ENCODE assay signal across 13 mouse cellular contexts in the genomic region with DNA sequence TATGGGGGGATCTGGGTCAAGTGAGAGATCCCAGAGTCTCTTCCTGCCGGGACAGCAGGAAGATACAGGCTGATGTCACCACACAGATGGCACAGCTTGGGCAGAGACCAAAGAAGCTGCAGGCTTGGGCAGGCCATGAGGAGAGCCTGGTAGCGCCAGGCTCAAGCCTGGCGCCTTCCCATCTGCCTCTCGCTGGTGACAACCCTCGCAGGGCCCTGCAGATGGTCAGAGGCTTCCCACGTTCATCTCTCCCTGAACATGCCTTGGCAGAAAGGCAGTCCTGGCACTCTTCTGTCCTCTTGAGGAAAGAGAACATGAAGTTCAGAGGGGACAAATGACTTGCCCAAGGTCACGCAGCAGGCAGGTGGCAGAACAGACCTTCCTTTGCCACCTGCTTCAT. TPM values are rescaled to one million over a fixed set of nuclear protein-coding genes. Genes with fewer than 3 reads are reported as not detected.
DNase-seq lines count a peak whose midpoint lies in the region; ATAC-seq lines count a peak whose summit lies in the region.
"Had no signal": no experiment of that assay in that cellular context is flagged by ENCODE, and none has a peak within 500 bp of the region (broad histone marks: within the 10 kb centered on the region; RNA-seq: fewer than 3 reads in every experiment).

No protein-coding gene starts in this region.

- peak; percentile 70 for ATAC-seq in frontal cortex, adult (ENCODE audit: low TSS enrichment)
- 0 out of 2 replicates have a peak, but pooled peaks have one; percentile 43 for ATAC-seq in hindbrain, embryonic 15.5 days (ENCODE audit: low FRiP score, low read depth)
- ATAC-seq in erythroblast, adult 5-6 weeks (replicated peaks; ENCODE audit: low FRiP score, poor library complexity, severe bottlenecking), result no peak

- H3K27me3 ChIP-seq in hindbrain, embryonic 15.5 days, result no peaks in the 10 kb centered on the region
- H3K27me3 ChIP-seq: embryonic facial prominence, embryonic 15.5 days; heart, embryonic 12.5 days; liver, embryonic 13.5 days; midbrain, embryonic 12.5 days had no signal

- DNase-seq in frontal cortex, postnatal 25 days (ENCODE audit: low spot score in 2 of 2), result no peak
- DNase-seq in brain, adult 2 months (ENCODE audit: low read depth, low spot score), result peak; percentile 99
- DNase-seq in cerebellum, adult 9-10 months, result peak; percentile 97
- no peak for DNase-seq in adrenal gland, adult 18-20 months (ENCODE audit: low spot score in 2 of 2)
- no peak for DNase-seq in spleen, postnatal 14 days (ENCODE audit: low spot score in 2 of 2)
- DNase-seq: gastrocnemius, postnatal 10 days; liver, embryonic 13.5 days had no signal

- no peaks in the 10 kb centered on the region for H3K9me3 ChIP-seq in hindbrain, embryonic 15.5 days
- H3K9me3 ChIP-seq: embryonic facial prominence, embryonic 15.5 days; heart, embryonic 12.5 days had no signal

- 0 out of 2 replicates have a peak, but pooled peaks cover 7% of the 10 kb centered on the region for H3K36me3 ChIP-seq in hindbrain, embryonic 15.5 days
- H3K36me3 ChIP-seq: liver, embryonic 13.5 days had no signal

- H3K4me2 ChIP-seq in hindbrain, embryonic 15.5 days, result no peak overlapping the region
- H3K4me2 ChIP-seq: embryonic facial prominence, embryonic 15.5 days; heart, embryonic 12.5 days; liver, embryonic 13.5 days; midbrain, embryonic 12.5 days had no signal

- H3K9ac ChIP-seq in hindbrain, embryonic 15.5 days, result no peak overlapping the region
- H3K9ac ChIP-seq: embryonic facial prominence, embryonic 15.5 days; heart, embryonic 12.5 days; liver, embryonic 13.5 days; midbrain, embryonic 12.5 days had no signal

- H3K27ac ChIP-seq in hindbrain, embryonic 15.5 days (replicated peaks), result no peak overlapping the region
- H3K27ac ChIP-seq: embryonic facial prominence, embryonic 15.5 days; liver, embryonic 13.5 days; midbrain, embryonic 12.5 days had no signal

- H3K4me1 ChIP-seq in hindbrain, embryonic 15.5 days (replicated peaks), result peaks cover 27% of the 10 kb centered on the region
- H3K4me1 ChIP-seq: embryonic facial prominence, embryonic 15.5 days; heart, embryonic 12.5 days; liver, embryonic 13.5 days had no signal

- WGBS in hindbrain, embryonic 15.5 days, result 63% methylated on average over 7 of the region's 7 CpGs

- H3K4me3 ChIP-seq in hindbrain, embryonic 15.5 days, result no peak overlapping the region
- H3K4me3 ChIP-seq: embryonic facial prominence, embryonic 15.5 days; heart, embryonic 12.5 days; liver, embryonic 13.5 days; midbrain, embryonic 12.5 days had no signal

RNA-seq across cellular contexts. Expression of gene Nkain1, which starts 34.3 kb away (rescaled TPM):
- polyA plus RNA-seq in hindbrain, embryonic 15.5 days (2015; fragmentation: Nextera tagmentation; extraction: Ambion mirVana), result 11.7 and 12.6 TPM in 2 replicates
- not detected in 2 replicates for total RNA-seq in erythroblast, adult 5-6 weeks (2015; ENCODE audit: low replicate concordance)
- total RNA-seq in erythroblast, adult 5-6 weeks (2017; ENCODE audit: low replicate concordance), result not detected in 2 replicates
- total RNA-seq in adrenal gland, adult 18-20 months (2021), result 1 to 10 TPM; 5.6 to 5.8 TPM
- polyA plus RNA-seq: liver, embryonic 13.5 days had no signal

Comparison
In these comparisons a context has a peak if more than half of its experiments do, and no peak if none do; other contexts are left out.
1. DNase-seq: peak in brain, adult 2 months (single experiment) and cerebellum, adult 9-10 months (single experiment); none in frontal cortex, postnatal 25 days (0 of 2), adrenal gland, adult 18-20 months (0 of 2) and spleen, postnatal 14 days (0 of 2).
2. RNA of gene Nkain1, which starts 34.3 kb away (total RNA-seq): 5.6 to 5.8 TPM in adrenal gland, adult 18-20 months; not detected in erythroblast, adult 5-6 weeks; every median in the first group is over 4 times any median in the second.